Mouse (Mus musculus) cerebellum, postnatal 14 days (tissue): ENCODE measurements around the gene Ptafr.
"Not testable (repeated sequence)": the region's sequence is repeated elsewhere in the genome, so short reads cannot be mapped to it uniquely, and the experiment has no call there.

Experiments used
- DNase-seq, 2 experiments: peaks; one replicate each; pipeline ENCODE4 v3.0.0; 2021; ENCODE audit warnings: mixed read lengths in 2 of 2

Ptafr gene

DNA sequence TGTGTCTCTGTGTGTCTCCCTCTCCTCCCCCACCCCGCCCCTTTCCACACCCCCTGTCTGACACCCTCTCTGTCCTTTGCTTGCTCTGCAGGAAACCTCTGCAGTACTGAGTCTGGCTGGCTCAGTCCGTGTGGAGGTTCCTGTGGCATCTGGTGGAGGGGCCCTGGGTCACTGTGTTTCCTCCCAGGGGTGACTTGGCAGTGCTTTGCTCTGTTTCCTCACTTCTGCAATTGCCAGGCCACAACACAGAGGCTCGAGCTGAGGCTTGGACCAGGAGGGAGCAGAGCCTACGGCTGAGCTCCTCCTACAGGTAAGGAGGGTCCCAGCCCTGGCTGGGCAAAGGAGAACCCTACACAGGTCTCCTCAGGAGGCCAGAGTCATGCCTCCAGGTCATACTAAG lies at the start of gene Ptafr:
TSS of gene Ptafr (plus strand) at position 103 of the 400 bp plus-strand sequence.
- DNase-seq = peak in 1 of 2 experiments; percentile 11

DNA sequence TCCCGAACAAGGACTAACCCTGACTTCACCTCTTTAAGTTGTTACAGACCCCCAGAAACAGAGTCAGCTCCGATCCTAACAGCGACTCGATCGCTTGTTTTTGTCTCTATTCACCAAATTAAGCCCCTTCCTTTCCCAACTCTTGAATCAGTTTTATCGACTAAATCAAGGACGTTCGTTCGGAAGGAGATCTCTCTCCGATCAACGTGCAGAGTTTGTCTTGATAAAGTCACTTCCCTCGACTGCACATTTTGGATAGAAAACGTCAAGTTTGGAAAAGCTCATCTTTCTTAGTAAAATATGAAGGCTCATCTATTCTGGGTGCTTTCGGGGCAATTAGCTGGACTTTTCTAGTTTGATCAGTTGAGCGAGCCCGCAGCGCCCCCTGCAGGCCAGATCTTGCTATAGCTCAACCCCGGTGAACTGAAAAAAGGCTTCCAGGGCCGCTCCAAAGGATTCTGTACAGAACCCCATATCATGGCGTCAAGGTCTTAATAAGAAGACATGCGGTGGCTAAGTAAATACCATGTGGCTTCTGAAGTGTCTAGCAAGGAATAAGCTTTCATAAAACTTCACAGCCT lies 49.2 kb upstream of the Ptafr start:
- peak; percentile 92 to 93 for DNase-seq

DNA sequence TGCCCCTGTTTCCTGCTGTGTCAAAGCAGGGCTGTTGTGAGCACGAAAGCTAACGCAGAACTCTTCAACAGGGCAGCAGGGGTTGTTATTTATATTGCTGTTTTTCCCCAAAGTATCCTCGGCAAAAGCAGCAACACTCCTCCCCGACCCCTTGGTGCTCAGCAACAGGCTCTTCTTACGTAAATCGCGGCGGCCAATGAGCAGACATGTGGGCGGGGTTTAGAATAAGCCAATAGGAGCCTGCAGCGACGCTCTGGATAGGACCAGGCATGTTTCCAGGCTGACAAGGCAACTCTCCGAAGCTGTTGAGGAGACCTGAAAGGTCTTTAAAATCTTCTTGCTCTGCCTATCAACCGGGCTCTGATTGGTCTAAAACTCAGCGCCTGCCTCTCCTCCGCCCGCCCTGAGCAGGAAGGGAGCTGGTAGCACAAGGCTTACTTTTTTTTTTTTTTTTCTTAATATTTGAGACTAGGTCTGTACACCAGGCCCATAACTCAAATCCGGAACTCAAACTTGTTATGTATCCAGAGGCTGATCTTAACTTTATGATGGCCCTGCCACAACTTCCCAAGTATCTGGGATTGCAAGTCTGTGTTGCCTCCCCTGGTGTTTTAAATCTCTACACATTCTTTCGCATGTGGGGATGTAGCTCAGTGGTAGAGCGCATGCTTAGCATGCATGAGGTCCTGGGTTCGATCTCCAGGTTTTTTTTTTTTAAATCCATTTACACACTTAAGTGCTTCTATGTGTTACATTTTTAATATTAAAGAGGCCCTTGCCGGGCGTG lies 48.3 kb upstream of the Ptafr start:
- DNase-seq = peak; percentile 91 to 93

DNA sequence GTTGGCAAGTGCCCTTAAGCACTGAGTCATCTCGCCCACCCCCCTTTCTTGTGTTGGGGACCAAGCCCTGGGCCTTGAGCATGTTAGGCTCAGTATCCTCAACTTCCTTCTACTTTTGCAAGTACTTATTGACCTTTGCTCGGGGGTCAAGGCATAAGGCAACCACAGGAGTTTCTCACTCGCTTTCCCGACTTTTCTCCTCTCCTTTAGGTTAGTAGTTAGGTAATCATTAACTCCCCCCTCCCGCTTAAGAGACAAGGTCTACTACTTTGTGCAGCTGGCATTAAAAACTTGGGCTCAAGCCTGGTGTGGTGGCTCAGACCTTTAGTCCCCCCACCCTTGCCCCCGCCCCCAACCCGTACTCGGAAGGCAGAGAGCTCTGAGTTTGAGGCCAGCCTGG lies 45.8 kb upstream of the Ptafr start:
- DNase-seq = no peak

DNA sequence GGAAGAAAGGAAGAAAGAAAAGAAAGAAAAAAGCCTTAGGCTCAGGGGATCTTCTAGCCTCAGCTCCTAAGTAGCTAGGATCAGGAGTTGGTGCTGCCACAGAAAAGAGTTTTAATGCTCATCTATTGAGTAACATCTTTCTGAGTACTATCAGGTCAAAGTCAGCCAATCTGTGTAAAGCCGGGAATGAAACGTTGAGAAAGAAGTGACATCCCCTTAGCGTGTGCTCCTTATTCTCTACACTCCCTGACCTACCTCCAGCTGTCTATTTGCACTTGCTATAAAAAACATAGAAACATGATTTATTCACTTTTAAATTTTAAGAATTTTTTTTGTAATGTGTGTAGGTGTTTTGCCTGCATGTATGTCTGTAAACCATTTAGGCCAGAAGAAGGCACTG lies 44.7 kb upstream of the Ptafr start:
- no peak for DNase-seq

DNA sequence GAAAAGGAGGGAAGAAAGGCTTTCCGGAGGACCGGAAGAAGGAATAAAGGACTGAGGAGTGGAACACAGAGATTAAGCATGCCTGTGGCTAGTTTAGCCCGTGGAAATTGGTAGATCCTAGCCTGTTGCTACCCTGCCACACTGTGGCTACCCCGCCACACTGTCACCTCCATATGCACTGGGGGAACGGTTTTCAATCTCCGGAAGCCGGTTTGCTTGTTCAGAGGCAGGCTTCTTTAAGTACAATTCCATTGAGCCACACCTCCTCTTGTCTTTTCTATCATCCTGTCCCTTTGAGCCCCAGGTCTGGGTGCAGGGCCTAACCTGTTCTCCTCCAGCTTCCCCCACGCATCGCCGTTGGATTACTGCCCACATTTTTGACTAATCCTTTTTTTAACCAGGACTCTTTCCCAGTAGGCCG lies 39.5 kb upstream of the Ptafr start:
- DNase-seq = no peak

DNA sequence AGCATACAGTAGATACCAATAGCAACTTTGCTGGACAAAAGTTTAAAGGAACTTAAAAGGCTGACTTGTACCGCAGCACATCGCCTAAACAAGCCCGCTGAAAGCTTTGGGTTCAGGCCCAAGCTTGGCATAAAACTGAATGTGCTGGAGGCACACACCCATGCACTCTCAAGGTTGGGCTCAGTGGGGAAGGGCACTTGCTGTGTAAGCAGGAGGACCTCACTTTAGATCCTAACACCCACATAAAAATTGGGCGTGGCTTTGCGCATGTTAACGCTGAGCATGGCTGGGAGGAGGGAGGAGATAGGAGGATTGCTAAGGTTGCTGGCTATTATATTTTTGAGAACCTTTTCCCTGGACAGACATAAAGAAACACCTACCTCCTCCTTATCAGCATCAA lies 39.1 kb upstream of the Ptafr start:
- DNase-seq = no peak

DNA sequence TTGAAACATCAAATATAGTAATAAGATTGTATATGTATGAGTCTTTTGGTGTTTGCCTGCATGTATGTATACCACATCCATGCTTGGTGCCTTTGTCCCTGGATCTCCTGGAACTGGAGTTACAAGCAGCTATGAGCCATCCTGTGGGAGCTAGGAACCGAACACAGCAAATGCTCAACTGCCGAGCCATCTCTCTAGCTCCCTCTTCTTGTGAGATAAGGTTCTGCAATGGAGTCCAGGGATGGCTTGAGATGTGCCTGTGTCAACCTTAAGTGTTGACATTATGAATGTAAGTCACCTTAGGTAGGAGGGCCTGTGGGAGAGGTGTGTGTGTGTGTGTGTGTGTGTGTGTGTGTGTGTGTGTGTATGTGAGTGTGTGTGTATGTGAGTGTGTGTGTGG lies 37.2 kb upstream of the Ptafr start:
- no peak for DNase-seq

DNA sequence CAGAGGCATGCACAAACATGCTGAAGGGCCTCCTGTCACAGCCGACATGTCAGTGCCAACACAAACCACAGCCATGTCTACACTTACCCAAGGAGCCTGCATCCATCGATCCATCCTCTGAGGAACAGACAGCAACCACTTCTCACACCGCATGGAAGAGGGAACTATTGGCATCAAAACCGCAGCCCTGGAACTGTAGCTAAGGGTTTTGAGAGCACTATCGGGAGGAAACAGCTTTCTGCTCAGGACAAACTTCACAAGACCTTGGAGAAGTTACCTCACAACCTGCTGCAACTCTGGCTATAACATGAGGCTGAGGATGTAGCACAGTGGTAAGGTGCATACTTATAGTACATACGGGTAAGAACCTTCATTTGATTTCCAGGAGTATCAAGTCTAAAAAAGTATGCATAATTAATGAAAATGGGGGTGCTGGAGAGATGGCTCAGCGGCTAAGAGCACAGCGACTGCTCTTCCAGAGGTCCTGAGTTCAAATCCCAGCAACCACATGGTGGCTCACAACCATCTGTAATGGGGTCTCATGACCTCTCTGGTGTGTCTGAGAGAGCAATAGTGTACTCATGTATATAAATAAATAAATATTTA lies 35.8 kb upstream of the Ptafr start:
- no peak for DNase-seq

DNA sequence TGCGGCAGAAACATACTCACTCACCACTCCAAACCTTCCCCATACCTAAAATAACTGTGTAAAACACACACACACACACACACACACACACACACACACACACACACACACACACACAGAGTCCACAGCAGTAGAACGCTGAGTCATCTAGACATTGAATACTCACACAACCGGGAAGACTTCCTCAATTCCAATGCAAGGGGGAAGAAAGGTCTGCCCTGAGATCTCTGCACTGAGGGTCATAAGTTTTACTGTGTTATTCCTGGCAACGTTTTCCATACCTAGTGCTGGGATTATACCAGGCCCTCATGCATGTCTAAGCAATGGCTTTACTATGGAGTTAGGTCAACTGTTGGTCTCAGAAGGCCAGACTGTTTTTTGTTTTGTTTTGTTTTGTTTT lies 34.5 kb upstream of the Ptafr start:
- no peak for DNase-seq

DNA sequence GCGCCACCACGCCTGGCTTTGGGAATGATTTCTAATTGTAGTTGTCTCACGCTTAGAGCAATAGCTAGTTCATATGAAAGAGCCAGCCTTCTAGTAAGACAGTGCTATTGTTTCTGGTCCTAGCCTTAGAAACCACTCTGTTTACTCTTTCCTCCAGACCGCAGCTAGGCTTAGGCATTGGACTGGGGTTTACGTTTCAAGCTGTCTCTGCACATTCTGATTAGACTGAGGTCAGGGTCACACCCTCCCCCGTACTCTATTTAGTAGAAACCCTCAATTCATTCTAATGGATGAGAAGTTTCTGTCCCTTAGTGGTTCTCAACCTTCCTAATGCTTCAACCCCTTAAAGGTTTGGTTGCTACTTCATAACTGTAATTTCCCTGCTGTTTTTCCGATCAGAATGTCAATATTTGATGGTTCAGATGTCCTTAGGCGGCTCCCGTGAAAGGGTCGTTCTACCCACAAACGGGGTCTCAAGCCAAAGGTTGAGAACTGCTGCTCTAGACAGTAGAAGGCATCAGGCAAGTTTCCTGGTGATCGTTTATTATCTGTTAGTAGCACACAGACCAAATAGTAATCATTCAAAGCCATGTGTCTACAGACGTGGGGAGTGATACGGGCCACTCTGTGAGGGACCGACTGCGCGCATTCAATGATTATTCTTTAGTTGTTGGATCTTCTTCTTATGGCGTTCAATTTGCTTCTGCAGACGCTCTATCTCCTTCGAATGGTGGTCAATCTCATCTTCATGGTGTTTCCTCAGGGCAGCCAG lies 33.6 kb upstream of the Ptafr start:
- no peak for DNase-seq

DNA sequence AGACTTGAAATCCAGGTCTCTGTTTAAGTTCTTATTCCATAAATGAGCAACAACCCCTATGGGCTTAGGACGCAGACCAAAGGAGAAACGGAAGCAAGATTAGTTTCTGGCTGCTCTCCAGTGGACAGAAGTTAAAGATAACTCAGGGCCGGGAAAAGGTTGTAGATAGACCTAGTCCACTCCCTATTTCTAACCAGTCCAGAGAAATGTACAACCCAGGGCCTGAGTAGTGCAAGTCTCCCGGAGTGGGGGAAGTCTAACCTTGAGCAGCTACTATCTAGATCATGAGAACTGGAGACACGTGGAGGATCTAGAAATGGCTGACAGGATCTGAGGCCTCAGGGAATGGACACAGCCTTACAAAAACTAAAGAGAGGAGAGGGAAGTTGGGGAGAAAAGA lies 31.4 kb upstream of the Ptafr start:
- no peak for DNase-seq

DNA sequence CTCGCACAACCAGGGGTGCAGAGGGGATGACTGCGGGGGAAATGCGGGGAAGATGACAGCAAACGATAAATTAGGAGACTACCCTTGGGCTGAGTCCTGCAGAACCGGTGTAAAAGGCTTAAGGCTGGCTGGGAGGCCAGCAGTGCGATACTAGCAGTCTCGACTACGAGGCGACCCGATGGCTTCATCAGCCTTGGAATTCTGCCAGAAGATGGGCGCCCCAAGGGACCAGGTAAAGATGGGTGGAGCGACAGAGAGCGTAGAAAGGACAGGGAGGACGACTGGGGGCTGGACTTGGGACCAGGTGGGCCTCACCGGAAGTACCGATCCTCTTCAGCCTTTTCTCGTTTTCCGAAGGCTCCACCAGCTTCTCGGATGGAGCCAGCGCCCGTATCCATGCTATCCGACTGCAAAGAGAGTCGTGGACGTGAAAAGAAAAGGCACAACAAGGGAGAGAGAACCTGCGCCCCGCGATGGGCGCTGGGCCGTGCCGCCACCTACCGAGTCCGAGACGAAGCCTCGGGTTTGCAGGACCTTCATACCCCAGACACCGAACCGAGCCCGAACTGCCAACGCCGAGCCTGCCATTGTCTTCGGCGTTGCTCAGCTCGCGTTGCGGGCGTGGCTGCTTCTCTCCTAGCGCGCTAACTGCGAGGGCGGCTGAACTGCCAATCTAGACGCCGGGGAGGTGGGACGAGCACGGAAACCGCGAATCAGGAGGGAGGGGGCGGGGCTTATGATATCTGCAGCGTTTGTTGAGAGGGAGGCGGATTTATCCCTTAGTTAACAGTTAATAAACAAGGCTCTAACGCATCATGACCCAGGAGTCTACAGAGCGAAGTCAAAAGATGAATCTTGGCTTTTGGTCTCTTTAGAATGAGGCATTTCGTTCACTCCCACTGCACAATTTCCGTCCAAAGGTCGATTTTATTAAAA lies 30.6 kb upstream of the Ptafr start, which contains the start of gene Atpif1:
TSS of gene Atpif1 (minus strand) at position 679 of the 936 bp plus-strand sequence.
- DNase-seq = peak; percentile 93 to 96

DNA sequence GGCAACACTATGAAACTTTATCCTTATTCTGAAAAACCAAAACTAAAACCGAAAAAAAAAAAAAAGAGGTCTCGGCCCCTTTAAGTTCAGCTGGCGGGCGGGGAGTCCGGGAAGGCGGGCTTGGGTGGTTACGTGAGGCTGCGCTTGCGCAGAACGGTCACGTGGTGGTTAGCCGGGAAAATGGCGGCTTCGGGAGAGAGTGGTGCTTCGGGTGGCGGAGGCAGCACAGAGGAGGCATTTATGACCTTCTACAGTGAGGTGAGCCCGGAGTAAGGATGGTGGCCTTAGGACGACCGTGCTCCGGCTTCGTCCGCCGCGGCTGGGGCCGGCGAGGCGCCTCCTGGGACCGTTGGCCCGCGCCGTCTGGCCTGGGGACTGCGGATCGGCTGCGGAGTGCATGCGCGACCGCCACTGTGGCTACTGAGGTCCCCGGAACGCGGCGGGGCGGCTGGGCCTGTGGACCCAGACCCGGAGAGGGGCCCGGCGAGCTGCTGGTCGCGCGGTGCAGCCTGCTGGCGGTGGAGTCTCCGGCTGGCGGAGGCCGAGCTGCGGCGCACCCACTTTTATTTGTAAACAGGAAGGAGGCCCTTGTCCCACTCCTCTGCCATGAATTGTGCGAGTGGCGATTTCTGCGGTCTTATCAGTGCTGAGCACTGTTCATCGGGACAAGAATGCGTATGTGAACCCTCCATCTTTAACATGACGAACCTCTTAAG lies 28.3 kb upstream of the Ptafr start, which contains the start of gene Dnajc8:
TSS of gene Dnajc8 (plus strand) at position 145 of the 716 bp plus-strand sequence.
- DNase-seq = peak; percentile 97 to 98

DNA sequence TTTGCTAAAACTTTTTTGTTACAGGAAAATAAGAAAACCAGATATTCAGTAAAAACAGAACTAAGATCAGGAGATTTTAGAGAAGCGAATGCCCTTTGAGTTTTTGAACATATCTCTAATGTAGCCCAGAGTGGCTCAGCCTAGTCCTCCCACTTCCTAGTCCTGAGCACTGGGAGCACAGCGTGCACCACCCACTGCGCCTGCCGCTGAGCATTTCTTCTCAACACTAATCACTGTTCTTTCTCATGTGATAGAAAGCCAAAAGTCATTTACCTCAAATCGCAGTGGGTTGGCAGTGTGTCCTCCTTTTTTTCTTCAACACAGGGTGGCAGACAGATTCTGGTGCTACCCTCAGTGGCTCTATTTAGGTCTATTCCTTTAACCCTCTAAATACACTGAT lies 24.4 kb upstream of the Ptafr start:
- no peak for DNase-seq

DNA sequence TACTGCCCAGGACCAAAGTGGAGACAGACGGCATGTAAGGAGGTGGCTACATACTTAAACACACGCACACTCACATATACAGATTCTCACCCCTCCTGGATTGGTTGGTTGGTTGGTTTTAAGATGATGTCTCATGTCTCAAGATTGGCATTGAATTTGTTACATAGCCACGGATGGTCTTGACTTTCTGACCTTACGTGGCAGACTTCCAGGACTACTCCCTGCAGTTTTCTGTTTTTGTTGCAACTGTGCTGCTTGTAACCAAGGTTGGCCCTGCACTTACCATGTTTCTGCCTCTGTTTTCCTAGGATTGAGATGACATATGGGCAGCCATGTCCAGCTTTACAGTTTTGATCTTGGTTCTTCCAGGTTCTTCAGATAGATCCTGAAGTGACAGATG lies 22.5 kb upstream of the Ptafr start:
- DNase-seq = no peak

DNA sequence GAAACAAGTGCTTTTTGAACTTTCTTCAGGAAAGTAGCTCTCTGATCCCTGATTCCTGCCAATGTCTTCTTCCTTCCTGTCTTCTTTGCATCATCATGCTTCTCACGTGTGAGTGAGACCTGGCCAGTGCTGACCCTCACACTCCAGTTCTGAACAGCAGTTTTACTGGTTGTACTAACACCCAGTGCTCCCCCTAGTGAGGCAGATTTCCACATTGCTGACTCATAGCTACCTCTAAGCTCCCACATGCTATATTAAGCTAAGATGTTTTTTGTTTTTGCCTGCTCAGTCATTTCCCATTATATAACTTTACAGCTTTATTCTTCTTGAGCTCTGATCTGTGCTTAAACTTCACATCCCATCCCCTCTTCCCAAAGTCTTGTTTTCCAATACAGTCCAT lies 21.1 kb upstream of the Ptafr start:
- DNase-seq = no peak

DNA sequence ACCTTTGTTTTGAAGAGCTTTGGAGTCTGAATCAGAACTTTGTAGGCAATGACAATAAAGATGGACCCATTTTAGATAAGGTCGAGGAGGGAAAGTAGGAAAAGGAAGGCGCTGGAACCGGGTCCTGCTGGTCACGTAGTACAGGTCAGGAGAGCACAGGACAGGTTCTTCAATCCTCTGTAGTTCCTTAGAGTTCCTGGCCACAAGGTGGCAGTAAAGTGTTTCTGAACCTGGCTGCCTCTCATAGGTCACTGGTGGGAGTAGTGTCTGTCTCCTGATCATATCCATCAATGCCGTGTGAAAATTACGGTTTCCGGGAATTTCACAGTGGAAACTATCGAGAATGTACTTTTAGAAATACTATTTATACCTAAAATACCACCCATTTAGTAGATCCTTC lies 18.0 kb upstream of the Ptafr start:
- peak; percentile 85 to 87 for DNase-seq

DNA sequence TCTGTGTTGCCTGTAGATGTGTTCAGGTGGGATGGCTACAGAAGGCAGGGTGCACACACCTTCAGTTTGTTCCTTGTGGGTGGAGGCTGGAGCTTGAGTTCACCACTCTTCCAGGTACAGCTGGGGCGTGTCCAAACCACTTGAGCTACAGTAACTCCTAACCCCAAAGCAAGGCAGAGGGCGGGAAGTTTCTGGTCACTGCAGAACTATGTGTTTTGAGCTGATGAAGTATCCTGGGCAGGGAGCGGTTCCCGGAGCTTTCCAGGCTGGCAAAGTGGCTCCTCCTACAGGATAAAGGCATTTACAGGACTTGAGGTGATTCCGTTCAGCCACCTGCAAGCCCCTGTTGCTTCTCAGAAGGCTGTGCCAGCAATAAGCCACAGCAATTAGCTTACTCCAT lies 9.6 kb upstream of the Ptafr start:
- DNase-seq = no peak

DNA sequence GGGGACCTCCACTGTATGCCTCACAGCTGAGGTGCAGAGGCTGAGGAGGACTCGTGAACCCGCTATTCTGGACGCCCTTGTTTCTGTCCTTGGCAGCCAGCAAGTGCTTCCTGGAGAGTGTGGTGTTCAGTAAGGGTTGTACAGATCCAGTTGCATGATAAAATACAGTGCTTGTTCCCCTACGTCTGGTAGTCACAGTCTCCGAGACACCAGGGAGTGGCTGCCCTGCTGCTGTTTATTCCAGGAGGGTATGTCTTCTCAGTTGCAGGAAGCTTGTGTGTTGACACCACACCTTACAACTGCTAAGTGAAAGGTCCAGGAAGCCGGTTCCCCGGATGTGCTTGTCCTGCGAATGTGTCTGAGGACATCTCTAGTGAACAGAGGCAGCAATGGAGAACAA lies 9.2 kb upstream of the Ptafr start:
- no peak for DNase-seq

DNA sequence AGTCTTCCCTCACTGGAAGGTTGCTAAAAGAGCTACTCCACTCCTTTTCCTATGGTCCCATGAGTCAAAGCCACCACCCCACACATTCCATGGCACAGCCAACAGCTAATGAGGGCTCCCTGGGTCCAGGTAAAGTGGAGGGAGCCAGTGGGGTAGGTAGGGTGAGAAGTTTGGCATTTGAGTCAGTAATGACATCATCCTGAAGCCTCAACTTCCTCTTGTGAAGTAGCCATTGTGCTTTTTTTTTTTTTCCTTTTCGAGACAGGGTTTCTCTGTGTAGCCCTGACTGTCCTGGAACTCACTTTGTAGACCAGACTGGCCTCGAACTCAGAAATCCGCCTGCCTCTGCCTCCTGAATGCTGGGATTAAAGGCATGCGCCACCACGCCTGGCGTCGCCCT lies 8.3 kb upstream of the Ptafr start:
- not testable (repeated sequence) for DNase-seq
